Comparison of ENCODE assay signal across 16 mouse cellular contexts in genomic region chr17:67159611-67160010, GRCm38 (mm10).
DNase-seq lines count a peak whose midpoint lies in the region; ATAC-seq and TF ChIP-seq lines count a peak whose summit lies in the region.
"Had no signal": no experiment of that assay in that cellular context is flagged by ENCODE, and none has a peak within 500 bp of the region (broad histone marks: within the 10 kb centered on the region; RNA-seq: fewer than 3 reads in every experiment).

No protein-coding gene starts in this region.

- H3K27me3 ChIP-seq in forebrain, postnatal 0 days (ENCODE audit: insufficient read depth, low read length), result no peaks in the 10 kb centered on the region
- no peaks in the 10 kb centered on the region for H3K27me3 ChIP-seq in forebrain, embryonic 12.5 days
- no peaks in the 10 kb centered on the region for H3K27me3 ChIP-seq in liver, postnatal 0 days (ENCODE audit: insufficient read depth, low read length)
- no peaks in the 10 kb centered on the region for H3K27me3 ChIP-seq in lung, embryonic 15.5 days
- H3K27me3 ChIP-seq: hindbrain, embryonic 13.5 days; intestine, embryonic 15.5 days had no signal

- no peaks in the 10 kb centered on the region for H3K9me3 ChIP-seq in forebrain, postnatal 0 days (ENCODE audit: low read length)
- no peaks in the 10 kb centered on the region for H3K9me3 ChIP-seq in forebrain, embryonic 12.5 days
- no peaks in the 10 kb centered on the region for H3K9me3 ChIP-seq in liver, postnatal 0 days (ENCODE audit: low read length)
- H3K9me3 ChIP-seq in lung, embryonic 15.5 days, result no peaks in the 10 kb centered on the region
- H3K9me3 ChIP-seq: hindbrain, embryonic 13.5 days; intestine, embryonic 15.5 days had no signal

- H3K27ac ChIP-seq in forebrain, postnatal 0 days (ENCODE audit: low read depth, low read length), result no peak overlapping the region
- no peak overlapping the region for H3K27ac ChIP-seq in forebrain, embryonic 12.5 days
- H3K27ac ChIP-seq in liver, postnatal 0 days (ENCODE audit: low read depth), result peak overlapping the region; percentile 52; the same call in 1 of the 2 replicates
- no peak overlapping the region for H3K27ac ChIP-seq in lung, embryonic 15.5 days
- H3K27ac ChIP-seq: hindbrain, embryonic 13.5 days; intestine, embryonic 15.5 days had no signal

- ATAC-seq in forebrain, postnatal 0 days, result peak; percentile 20; the same call in 1 of the 2 replicates
- no peak for ATAC-seq in forebrain, embryonic 12.5 days (ENCODE audit: low FRiP score)
- ATAC-seq in liver, postnatal 0 days, result peak; percentile 98
- peak; percentile 59; the same call in 1 of the 2 replicates for ATAC-seq in lung, embryonic 15.5 days (ENCODE audit: borderline replicate concordance, extremely low read depth, low FRiP score, low TSS enrichment)
- ATAC-seq: intestine, embryonic 15.5 days had no signal

- DNase-seq in forebrain, postnatal 0 days, result peak; percentile 26
- peak; percentile 28 for DNase-seq in liver, postnatal 0 days
- DNase-seq in liver, result no peak
- no peak for DNase-seq in heart, adult 9 months (ENCODE audit: low spot score in 2 of 2)
- no peak for DNase-seq in cerebellum, adult 8-10 months
- no peak for DNase-seq in left cerebral cortex, postnatal 10 days (ENCODE audit: extremely low spot score in 1 of 2, low spot score in 2 of 2)
- DNase-seq: adrenal gland, postnatal 10 days; cerebellum, postnatal 14 days; heart, postnatal 10 days; right cerebral cortex, postnatal 14 days; thymus, postnatal 4 days had no signal

- H3K4me2 ChIP-seq in forebrain, postnatal 0 days (ENCODE audit: low read depth), result no peak overlapping the region
- no peak overlapping the region for H3K4me2 ChIP-seq in forebrain, embryonic 12.5 days
- no peak overlapping the region for H3K4me2 ChIP-seq in liver, postnatal 0 days (ENCODE audit: low read depth, low read length)
- H3K4me2 ChIP-seq in lung, embryonic 15.5 days, result no peak overlapping the region
- H3K4me2 ChIP-seq: hindbrain, embryonic 13.5 days; intestine, embryonic 15.5 days; liver, embryonic 11.5 days had no signal

- no peak overlapping the region for H3K9ac ChIP-seq in forebrain, postnatal 0 days
- H3K9ac ChIP-seq in forebrain, embryonic 12.5 days, result no peak overlapping the region
- no peak overlapping the region for H3K9ac ChIP-seq in liver, postnatal 0 days (replicated peaks)
- no peak overlapping the region for H3K9ac ChIP-seq in lung, embryonic 15.5 days
- H3K9ac ChIP-seq: hindbrain, embryonic 13.5 days; intestine, embryonic 15.5 days had no signal

- intact Hi-C loops in left cerebral cortex, postnatal 10 days (cut with DNase I), result no loop called here

- H3K4me3 ChIP-seq in forebrain, postnatal 0 days (ENCODE audit: low read depth, low read length), result no peak overlapping the region
- H3K4me3 ChIP-seq in forebrain, embryonic 12.5 days (replicated peaks), result no peak overlapping the region
- H3K4me3 ChIP-seq in liver, postnatal 0 days (ENCODE audit: low read depth, low read length), result no peak overlapping the region
- H3K4me3 ChIP-seq in lung, embryonic 15.5 days, result no peak overlapping the region
- H3K4me3 ChIP-seq: hindbrain, embryonic 13.5 days; intestine, embryonic 15.5 days had no signal

- WGBS in forebrain, postnatal 0 days, result 58% methylated on average over 8 of the region's 8 CpGs
- 87% methylated on average over 8 of the region's 8 CpGs for WGBS in forebrain, embryonic 12.5 days
- 48% methylated on average over 8 of the region's 8 CpGs for WGBS in liver, postnatal 0 days (ENCODE audit: insufficient replicate concordance)
- 28% methylated on average over 8 of the region's 8 CpGs for WGBS in lung, embryonic 15.5 days

- H3K4me1 ChIP-seq in forebrain, postnatal 0 days (ENCODE audit: insufficient read depth), result no peaks in the 10 kb centered on the region
- peaks cover 5% of the 10 kb centered on the region; the same call in 1 of the 2 replicates for H3K4me1 ChIP-seq in forebrain, embryonic 12.5 days
- H3K4me1 ChIP-seq in liver, postnatal 0 days (ENCODE audit: insufficient read depth), result peaks cover 7% of the 10 kb centered on the region; the same call in 1 of the 2 replicates
- H3K4me1 ChIP-seq in lung, embryonic 15.5 days, result peaks cover 16% of the 10 kb centered on the region
- H3K4me1 ChIP-seq: intestine, embryonic 15.5 days had no signal

- no peaks in the 10 kb centered on the region for H3K36me3 ChIP-seq in forebrain, postnatal 0 days (ENCODE audit: insufficient read depth)
- H3K36me3 ChIP-seq in forebrain, embryonic 12.5 days (replicated peaks), result no peaks in the 10 kb centered on the region
- H3K36me3 ChIP-seq in liver, postnatal 0 days (replicated peaks; ENCODE audit: insufficient read depth, low read length), result no peaks in the 10 kb centered on the region
- H3K36me3 ChIP-seq in lung, embryonic 15.5 days, result no peaks in the 10 kb centered on the region
- H3K36me3 ChIP-seq: hindbrain, embryonic 13.5 days; intestine, embryonic 15.5 days had no signal

- TF ChIP-seq EP300 in liver, postnatal 0 days (IDR thresholded peaks at IDR 0.05; ENCODE audit: low read depth), result no peak

- no peak for TF ChIP-seq CTCF in forebrain, postnatal 0 days (IDR thresholded peaks at IDR 0.05; ENCODE audit: low read depth)
- no peak for TF ChIP-seq CTCF in liver, postnatal 0 days (IDR thresholded peaks at IDR 0.05; ENCODE audit: low read depth)

Comparison
In these comparisons a context has a peak if more than half of its experiments do, and no peak if none do; other contexts are left out.
1. DNase-seq: peak in forebrain, postnatal 0 days (single experiment) and liver, postnatal 0 days (single experiment); none in liver (single experiment), heart, adult 9 months (0 of 2), cerebellum, adult 8-10 months (single experiment) and left cerebral cortex, postnatal 10 days (0 of 2).